Mouse (Mus musculus) CH12.LX (cell line): ENCODE data around the gene Myh6. TPM values are rescaled to one million over a fixed set of nuclear protein-coding genes. Genes with fewer than 3 reads are reported as not detected.

Source experiments
- DNase-seq: peaks from one replicate; pipeline ENCODE4 v3.0.0-alpha.2; 2013; ENCODE audit errors: extremely low read depth
- H3K27ac ChIP-seq: 2 replicates; pipeline ENCODE4 v1.5.1; 2012; ENCODE audit warnings: low read depth, mild to moderate bottlenecking, control low read depth, moderate library complexity; ENCODE audit not compliant: insufficient read depth
- H3K27me3 ChIP-seq: replicated peaks from 2 replicates; pipeline ENCODE3; 2012; ENCODE audit warnings: inconsistent platforms
- H3K36me3 ChIP-seq, 2 experiments: replicated peaks in 1 of 2; 2 replicates each; pipeline versions ENCODE3 to v1.6.1; 2012; ENCODE audit warnings: inconsistent platforms in 1 of 2, low read length in 1 of 2, mild to moderate bottlenecking in 1 of 2, mixed read lengths in 1 of 2, moderate library complexity in 1 of 2; ENCODE audit not compliant: control insufficient read depth in 1 of 2, insufficient read depth in 1 of 2
- H3K4me1 ChIP-seq, 2 experiments: 2 replicates each; pipeline ENCODE4 v1.6.1; 2012; ENCODE audit warnings: inconsistent platforms in 1 of 2, moderate library complexity in 1 of 2; ENCODE audit not compliant: insufficient read depth in 2 of 2, control insufficient read depth in 1 of 2
- H3K4me2 ChIP-seq: 2 replicates; pipeline ENCODE4 v1.6.1; 2012; ENCODE audit warnings: low read depth, mild to moderate bottlenecking, control low read depth; ENCODE audit not compliant: poor library complexity, insufficient read depth, severe bottlenecking
- H3K4me3 ChIP-seq, 3 experiments: fragments of 150-350 bp in 1 of 3; sonication (generic) in 1 of 3; replicated peaks in 1 of 3; 2 replicates each; pipeline versions ENCODE3 to v1.5.1; 2011 to 2012; ENCODE audit warnings: low read depth in 2 of 3, low read length in 2 of 3, mild to moderate bottlenecking in 2 of 3, moderate library complexity in 2 of 3, control low read depth in 1 of 3, improper control_type of control experiment in 1 of 3, inconsistent platforms in 1 of 3, mixed read lengths in 1 of 3; ENCODE audit not compliant: poor library complexity in 1 of 3
- H3K79me2 ChIP-seq: replicated peaks from 2 replicates; pipeline ENCODE4 v1.6.1; 2012; ENCODE audit warnings: mild to moderate bottlenecking, moderate library complexity; ENCODE audit not compliant: control insufficient read depth, poor library complexity, insufficient read depth, severe bottlenecking; ENCODE audit errors: extremely low read depth
- H3K9ac ChIP-seq: 2 replicates; pipeline ENCODE4 v1.6.1; 2012; ENCODE audit warnings: low read depth, mild to moderate bottlenecking, control low read depth, moderate library complexity; ENCODE audit not compliant: insufficient read depth
- H3K9me3 ChIP-seq: replicated peaks from 2 replicates; pipeline ENCODE3; 2012; ENCODE audit warnings: low read length, inconsistent platforms, mixed read lengths
- CHD1 ChIP-seq: IDR thresholded peaks from 2 replicates; pipeline ENCODE4 v1.6.1; 2012; ENCODE audit warnings: low read depth, low read length, improper control_type of control experiment, inconsistent platforms
- CHD2 ChIP-seq: IDR thresholded peaks from 2 replicates; pipeline ENCODE4 v1.6.1; 2011; ENCODE audit warnings: low read length, improper control_type of control experiment
- ELF1 ChIP-seq: IDR thresholded peaks from 2 replicates; pipeline ENCODE4 v1.6.1; 2014; ENCODE audit warnings: low read depth, mild to moderate bottlenecking, inconsistent platforms, low read length, improper control_type of control experiment
- EP300 ChIP-seq: IDR thresholded peaks from 2 replicates; pipeline ENCODE4 v1.6.1; 2011; ENCODE audit warnings: low read length, improper control_type of control experiment
- HCFC1 ChIP-seq: IDR thresholded peaks from 2 replicates; pipeline ENCODE4 v1.6.1; 2012; ENCODE audit warnings: low read depth, mild to moderate bottlenecking, inconsistent platforms, low read length, improper control_type of control experiment
- MAFK ChIP-seq: IDR thresholded peaks from 2 replicates; pipeline ENCODE4 v1.6.1; 2011; ENCODE audit warnings: low read length, improper control_type of control experiment; ENCODE audit not compliant: insufficient replicate concordance
- MEF2A ChIP-seq: IDR thresholded peaks from 2 replicates; pipeline ENCODE4 v1.6.1; 2014; ENCODE audit warnings: low read depth, mild to moderate bottlenecking, inconsistent platforms, low read length, improper control_type of control experiment, borderline replicate concordance
- PAX5 ChIP-seq: IDR thresholded peaks from 2 replicates; pipeline ENCODE4 v1.6.1; 2012; ENCODE audit warnings: low read length, inconsistent platforms, mixed read lengths
- POLR2AphosphoS2 ChIP-seq: IDR thresholded peaks from 2 replicates; pipeline ENCODE4 v1.6.1; 2011; ENCODE audit warnings: low read depth, low read length, improper control_type of control experiment
- RCOR1 ChIP-seq: conservative IDR thresholded peaks from 2 replicates; pipeline ENCODE4 v1.6.1; 2012; ENCODE audit warnings: low read depth, mild to moderate bottlenecking, inconsistent platforms, low read length, improper control_type of control experiment
- SIN3A ChIP-seq: IDR thresholded peaks from 2 replicates; pipeline ENCODE4 v1.6.1; 2012; ENCODE audit warnings: low read length, improper control_type of control experiment, inconsistent platforms
- SMC3 ChIP-seq: IDR thresholded peaks from 2 replicates; pipeline ENCODE4 v1.6.1; 2011; ENCODE audit warnings: low read depth, low read length, improper control_type of control experiment
- TBP ChIP-seq: conservative IDR thresholded peaks from 2 replicates; pipeline ENCODE4 v1.6.1; 2011; ENCODE audit warnings: low read depth, low read length, improper control_type of control experiment
- TCF12 ChIP-seq: IDR thresholded peaks from 2 replicates; pipeline ENCODE4 v1.6.1; 2014; ENCODE audit warnings: low read depth, mild to moderate bottlenecking, inconsistent platforms, low read length, improper control_type of control experiment
- USF2 ChIP-seq: conservative IDR thresholded peaks from 2 replicates; pipeline ENCODE4 v1.6.1; 2011; ENCODE audit warnings: low read depth, low read length, improper control_type of control experiment
- ZC3H11A ChIP-seq: IDR thresholded peaks from 2 replicates; pipeline ENCODE4 v1.6.1; 2012; ENCODE audit warnings: low read depth, mild to moderate bottlenecking, inconsistent platforms, low read length, improper control_type of control experiment
- ZMIZ1 ChIP-seq: IDR thresholded peaks from 2 replicates; pipeline ENCODE4 v1.6.1; 2012; ENCODE audit warnings: low read depth, mild to moderate bottlenecking, inconsistent platforms, low read length, improper control_type of control experiment
- dilution Hi-C: fragments of 300-500 bp; cut with MboI; formaldehyde crosslinking; loops from 2 replicates; pipeline ENCODE4 v1.14.3; 2020; ENCODE audit warnings: low sequenced_read_pairs; ENCODE audit not compliant: extremely low pct_unique_long_range_greater_than_20kb, extremely low pct_ligation_motif_present
- in situ Hi-C: fragments of 300-500 bp; cut with MboI; formaldehyde crosslinking; loops from 3 replicates; pipeline ENCODE4 v1.14.3; 2019; ENCODE audit warnings: low sequenced_read_pairs, low pct_ligation_motif_present, low pct_unique_long_range_greater_than_20kb, mixed read lengths
- polyA plus RNA-seq: library from polyadenylated mRNA; unstranded; fragments of >175 nt; gene quantifications from 2 replicates; pipeline ENCODE4 v1.2.1, GENCODE M21; 2012; ENCODE audit warnings: low read depth; ENCODE audit not compliant: insufficient read length
- total RNA-seq, 2 experiments: library from RNA; depleted of rRNA; stranded (reverse); fragments of 300-350 nt in 1 of 2; fragments of >200 nt in 1 of 2; gene quantifications; 2 replicates each; pipeline ENCODE4 v1.2.3; 2012 to 2014

Gene Myh6
- total and polyA plus RNA-seq, 3 experiments: 0.04 to 1.5 (median 0.98) TPM

DNA sequence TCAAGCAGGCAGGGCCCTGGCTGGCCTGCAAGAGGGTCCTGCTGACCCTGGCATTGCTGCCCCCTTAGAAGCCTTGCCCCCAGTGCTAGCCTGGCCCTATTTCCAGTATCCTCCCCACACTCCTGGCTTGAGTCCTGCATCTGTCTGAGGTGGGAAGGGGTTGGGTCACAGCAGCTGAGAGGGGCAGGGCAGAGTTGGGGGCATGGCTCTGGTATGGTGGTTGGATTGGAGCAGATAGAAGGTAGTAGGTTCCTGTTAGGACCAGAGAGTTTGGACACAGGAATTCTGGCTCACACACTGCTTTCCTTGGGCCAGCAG lies 28.1 kb upstream of the Myh6 start:
- no peaks in the 10 kb centered on the region for H3K9me3 ChIP-seq
- no peak for DNase-seq
- H3K27me3 ChIP-seq: peaks cover 85% of the 10 kb centered on the region
- no peaks in the 10 kb centered on the region for H3K79me2 ChIP-seq
- dilution Hi-C loops: no loop called here
- H3K4me2 ChIP-seq: no peak overlapping the region
- no peak overlapping the region for H3K9ac ChIP-seq
- no peak overlapping the region for H3K4me3 ChIP-seq
- no peaks in the 10 kb centered on the region for H3K36me3 ChIP-seq
- TF ChIP-seq HCFC1 (no peak), PAX5 (no peak)
- TF ChIP-seq, all 38 proteins: peak for 0
- in situ Hi-C loops: loop anchor here (5.0 kb wide), 1 partner anchor 33 kb away; no protein-coding TSS in a partner anchor
- no peaks in the 10 kb centered on the region for H3K4me1 ChIP-seq
- no peak overlapping the region for H3K27ac ChIP-seq

DNA sequence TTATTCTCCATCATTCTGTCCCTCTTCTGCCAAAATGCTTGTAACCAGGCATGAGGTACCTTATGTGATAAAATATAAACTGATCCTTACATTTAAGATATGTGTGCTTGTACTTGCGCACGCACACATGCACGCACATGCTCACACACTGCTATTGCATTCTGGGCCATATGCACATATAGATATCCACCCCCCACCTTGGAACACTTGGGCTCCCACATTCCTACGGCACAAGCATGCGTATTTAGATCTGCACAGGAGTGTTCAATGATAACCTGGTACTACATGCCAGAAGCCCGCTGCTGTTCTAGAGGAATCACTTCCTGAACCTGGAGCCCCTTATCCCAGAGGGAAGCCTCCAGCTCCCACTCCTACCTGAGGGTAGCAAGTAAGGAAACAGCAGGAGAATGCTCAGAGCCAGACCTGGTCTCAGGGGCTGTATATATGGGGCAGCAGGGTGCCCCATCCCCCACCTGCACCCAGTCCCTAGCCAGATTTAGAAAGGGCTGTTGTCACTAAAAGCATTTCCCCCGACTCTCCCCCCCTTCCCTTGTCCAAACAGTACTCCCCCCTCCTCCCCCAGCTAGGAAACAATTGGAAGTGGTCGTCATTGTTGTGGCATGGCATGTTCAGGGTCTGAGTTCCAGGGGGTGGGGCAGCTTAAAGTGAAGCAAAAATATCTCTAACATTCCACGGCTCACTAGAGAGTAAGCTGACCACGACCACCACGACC lies 27.6 kb upstream of the Myh6 start, which contains the start of gene Myh7:
TSS of gene Myh7 (minus strand) at position 491 of the 733 bp plus-strand sequence.
- no peak for TF ChIP-seq MAFK
- no peak for TF ChIP-seq MEF2A
- TF ChIP-seq HCFC1: no peak
- no peak within 1 kb of the TSS for H3K27ac ChIP-seq
- in situ Hi-C loops (no loop called here), dilution Hi-C loops (no loop called here)
- no peak for DNase-seq
- H3K4me2 ChIP-seq: no peak within 1 kb of the TSS
- no peaks in the 10 kb centered on the region for H3K36me3 ChIP-seq
- H3K79me2 ChIP-seq: no peaks in the 10 kb centered on the region
- no peaks in the 10 kb centered on the region for H3K4me1 ChIP-seq
- H3K27me3 ChIP-seq: peaks cover 90% of the 10 kb centered on the region
- no peak within 1 kb of the TSS for H3K9ac ChIP-seq
- no peaks in the 10 kb centered on the region for H3K9me3 ChIP-seq
- H3K4me3 ChIP-seq: no peak within 1 kb of the TSS

DNA sequence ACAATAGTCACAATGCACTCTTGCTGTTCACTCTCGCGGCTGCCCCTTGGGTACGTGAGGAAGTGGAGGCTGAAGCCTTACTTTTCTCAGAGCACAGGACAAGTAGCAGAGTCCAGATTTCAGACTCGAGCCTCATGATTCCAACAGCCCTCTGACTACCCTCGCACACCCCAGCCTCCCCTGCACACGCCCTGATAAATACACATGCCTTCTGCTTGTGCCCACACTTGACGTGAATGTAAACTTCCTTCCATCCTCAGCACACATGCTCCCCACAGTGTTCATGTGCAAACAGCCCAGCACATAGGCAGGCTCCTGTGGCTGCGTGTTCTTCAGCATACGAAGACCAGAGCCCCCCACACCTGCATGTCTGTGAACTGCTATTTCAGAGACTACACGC lies 26.9 kb upstream of the Myh6 start:
- no peaks in the 10 kb centered on the region for H3K36me3 ChIP-seq
- dilution Hi-C loops: no loop called here
- H3K9ac ChIP-seq: no peak overlapping the region
- no peak for DNase-seq
- in situ Hi-C loops: no loop called here
- H3K79me2 ChIP-seq: no peaks in the 10 kb centered on the region
- no peaks in the 10 kb centered on the region for H3K4me1 ChIP-seq
- H3K27ac ChIP-seq: no peak overlapping the region
- H3K9me3 ChIP-seq: no peaks in the 10 kb centered on the region
- TF ChIP-seq TBP (no peak), ZC3H11A (no peak), HCFC1 (no peak), SIN3A (no peak), POLR2AphosphoS2 (no peak), TCF12 (no peak), SMC3 (no peak), MEF2A (no peak), ZMIZ1 (no peak), EP300 (no peak), CHD1 (no peak), ELF1 (no peak), RCOR1 (no peak), USF2 (no peak), CHD2 (no peak)
- no peak overlapping the region for H3K4me3 ChIP-seq
- H3K4me2 ChIP-seq: no peak overlapping the region
- H3K27me3 ChIP-seq: peaks cover 91% of the 10 kb centered on the region
